Mouse (Mus musculus) limb, embryonic 12.5 days (tissue): ENCODE measurements at regions not wholly inside any gene's neighbourhood (a gene's known extent, or its start where the extent isn't known, plus 50 kb on each side); places are given as distances from the start of the nearest gene placed in this dataset.

Source experiments
- ATAC-seq: fragments of 200-750 bp; cut with Nextera tagmentation; 2 replicates; pipeline ENCODE4 v1.8.0; 2017; ENCODE audit warnings: low read depth, moderate TSS enrichment; ENCODE audit not compliant: insufficient number of reproducible peaks, insufficient read depth, low FRiP score, low TSS enrichment
- H3K27ac ChIP-seq: fragments of 300-500 bp; sonication (generic); 2 replicates; pipeline ENCODE4 v1.5.1; 2016; ENCODE audit warnings: mild to moderate bottlenecking, moderate library complexity
- H3K27me3 ChIP-seq: fragments of 300-500 bp; sonication (generic); 2 replicates; pipeline ENCODE4 v1.6.1; 2016; ENCODE audit warnings: mild to moderate bottlenecking, moderate library complexity
- H3K36me3 ChIP-seq: fragments of 300-500 bp; sonication (generic); 2 replicates; pipeline ENCODE4 v1.6.1; 2016; ENCODE audit warnings: mild to moderate bottlenecking, moderate library complexity
- H3K4me1 ChIP-seq: fragments of 300-500 bp; sonication (generic); replicated peaks from 2 replicates; pipeline ENCODE4 v1.6.1; 2016
- H3K4me2 ChIP-seq: fragments of 300-500 bp; sonication (generic); 2 replicates; pipeline ENCODE4 v1.6.1; 2016; ENCODE audit warnings: mild to moderate bottlenecking, moderate library complexity
- H3K4me3 ChIP-seq: fragments of 300-500 bp; sonication (generic); replicated peaks from 2 replicates; pipeline ENCODE4 v1.5.1; 2016; ENCODE audit warnings: mild to moderate bottlenecking
- H3K9ac ChIP-seq: fragments of 300-500 bp; sonication (generic); replicated peaks from 2 replicates; pipeline ENCODE4 v1.6.1; 2016; ENCODE audit warnings: mild to moderate bottlenecking, moderate library complexity
- H3K9me3 ChIP-seq: fragments of 300-500 bp; sonication (generic); 2 replicates; pipeline ENCODE4 v1.6.1; 2016; ENCODE audit warnings: mild to moderate bottlenecking, moderate library complexity
- WGBS: fragments of 180-500 bp; shearing (Covaris S2); methylation state at CpG from one replicate; pipeline ENCODE4 v1.1.7; 2016; 5-methylcytosine and 5-hydroxymethylcytosine counted together

GRCm38 (mm10) chr6:14632837-14633236, 122.2 kb downstream of the Ppp1r3a start:
- Histone ChIP-seq H3K9me3 (no peaks in the 10 kb centered on the region), H3K27me3 (no peaks in the 10 kb centered on the region), H3K4me3 (no peak overlapping the region), H3K4me1 (peaks cover 3% of the 10 kb centered on the region), H3K27ac (peak overlapping the region; percentile 67; the same call in 1 of the 2 replicates), H3K36me3 (no peaks in the 10 kb centered on the region), H3K4me2 (no peak overlapping the region), H3K9ac (no peak overlapping the region)
- WGBS: 56% methylated on average over 4 of the region's 4 CpGs
- ATAC-seq: peak; percentile 47; the same call in 1 of the 2 replicates

GRCm38 (mm10) chr6:14631719-14632445, 123.2 kb downstream of the Ppp1r3a start:
- no peaks in the 10 kb centered on the region for H3K9me3 ChIP-seq
- H3K9ac ChIP-seq: no peak overlapping the region
- H3K27me3 ChIP-seq: no peaks in the 10 kb centered on the region
- H3K4me1 ChIP-seq: peaks cover 3% of the 10 kb centered on the region
- H3K36me3 ChIP-seq: no peaks in the 10 kb centered on the region
- H3K4me3 ChIP-seq: no peak overlapping the region
- H3K27ac ChIP-seq: peak overlapping the region; percentile 74
- H3K4me2 ChIP-seq: no peak overlapping the region
- ATAC-seq: no peak
- WGBS: 39% methylated on average over 2 of the region's 2 CpGs

GRCm38 (mm10) chr6:14616629-14617028, 138.4 kb downstream of the Ppp1r3a start:
- 78% methylated on average over 3 of the region's 3 CpGs for WGBS
- Histone ChIP-seq H3K4me1 (no peaks in the 10 kb centered on the region), H3K9ac (no peak overlapping the region), H3K9me3 (no peaks in the 10 kb centered on the region), H3K4me2 (no peak overlapping the region), H3K27me3 (no peaks in the 10 kb centered on the region), H3K36me3 (no peaks in the 10 kb centered on the region), H3K27ac (no peak overlapping the region), H3K4me3 (no peak overlapping the region)
- no peak for ATAC-seq

DNA sequence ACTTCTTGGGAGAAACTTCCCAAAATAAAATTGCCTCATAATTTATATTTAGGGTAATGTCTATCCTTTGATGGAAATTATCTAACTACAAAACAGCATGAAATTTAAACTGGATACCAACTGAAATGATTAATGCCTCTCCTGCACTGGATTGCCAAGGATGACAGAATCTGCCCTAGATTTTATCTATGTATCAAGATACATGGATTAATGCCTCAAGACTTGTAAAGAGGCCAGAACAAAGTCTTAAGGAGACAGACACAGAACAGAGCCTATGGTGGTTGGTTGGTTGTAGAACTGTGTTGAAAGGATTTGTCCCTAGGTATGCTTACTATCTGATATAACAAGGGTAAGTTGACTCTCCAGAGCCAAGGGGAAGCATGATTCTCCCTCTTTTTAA, 147.0 kb downstream of the Ppp1r3a start:
- no peaks in the 10 kb centered on the region for H3K9me3 ChIP-seq
- no peak overlapping the region for H3K27ac ChIP-seq
- no peak overlapping the region for H3K9ac ChIP-seq
- no peak for ATAC-seq
- no peak overlapping the region for H3K4me3 ChIP-seq
- no peaks in the 10 kb centered on the region for H3K4me1 ChIP-seq
- no peaks in the 10 kb centered on the region for H3K36me3 ChIP-seq
- H3K4me2 ChIP-seq: no peak overlapping the region
- no peaks in the 10 kb centered on the region for H3K27me3 ChIP-seq

GRCm38 (mm10) chr6:14600543-14601249, 154.4 kb downstream of the Ppp1r3a start:
- H3K4me2 ChIP-seq: 0 out of 2 replicates have a peak overlapping the region, but pooled peaks have one; percentile 15
- no peak for ATAC-seq
- H3K4me3 ChIP-seq: no peak overlapping the region
- H3K9me3 ChIP-seq: no peaks in the 10 kb centered on the region
- 61% methylated on average over 13 of the region's 13 CpGs for WGBS
- peaks cover 9% of the 10 kb centered on the region; the same call in 1 of the 2 replicates for H3K4me1 ChIP-seq
- H3K36me3 ChIP-seq: no peaks in the 10 kb centered on the region
- no peak overlapping the region for H3K27ac ChIP-seq
- no peaks in the 10 kb centered on the region for H3K27me3 ChIP-seq
- no peak overlapping the region for H3K9ac ChIP-seq

GRCm38 (mm10) chr6:14596880-14597466, 158.1 kb downstream of the Ppp1r3a start:
- no peaks in the 10 kb centered on the region for H3K9me3 ChIP-seq
- H3K9ac ChIP-seq: no peak overlapping the region
- peaks cover 9% of the 10 kb centered on the region; the same call in 1 of the 2 replicates for H3K4me1 ChIP-seq
- WGBS: 73% methylated on average over 4 of the region's 4 CpGs
- H3K27me3 ChIP-seq: no peaks in the 10 kb centered on the region
- ATAC-seq: no peak; the same call in 1 of the 2 replicates
- H3K36me3 ChIP-seq: no peaks in the 10 kb centered on the region
- no peak overlapping the region for H3K4me2 ChIP-seq
- H3K27ac ChIP-seq: no peak overlapping the region
- H3K4me3 ChIP-seq: no peak overlapping the region

GRCm38 (mm10) chr6:14585827-14586226, 169.2 kb downstream of the Ppp1r3a start:
- no peaks in the 10 kb centered on the region for H3K36me3 ChIP-seq
- no peak for ATAC-seq
- no peaks in the 10 kb centered on the region for H3K9me3 ChIP-seq
- no peak overlapping the region for H3K9ac ChIP-seq
- no peak overlapping the region for H3K27ac ChIP-seq
- WGBS: 35% methylated on average over 1 of the region's 1 CpGs
- H3K4me2 ChIP-seq: no peak overlapping the region
- no peaks in the 10 kb centered on the region for H3K4me1 ChIP-seq
- no peaks in the 10 kb centered on the region for H3K27me3 ChIP-seq
- H3K4me3 ChIP-seq: no peak overlapping the region

DNA sequence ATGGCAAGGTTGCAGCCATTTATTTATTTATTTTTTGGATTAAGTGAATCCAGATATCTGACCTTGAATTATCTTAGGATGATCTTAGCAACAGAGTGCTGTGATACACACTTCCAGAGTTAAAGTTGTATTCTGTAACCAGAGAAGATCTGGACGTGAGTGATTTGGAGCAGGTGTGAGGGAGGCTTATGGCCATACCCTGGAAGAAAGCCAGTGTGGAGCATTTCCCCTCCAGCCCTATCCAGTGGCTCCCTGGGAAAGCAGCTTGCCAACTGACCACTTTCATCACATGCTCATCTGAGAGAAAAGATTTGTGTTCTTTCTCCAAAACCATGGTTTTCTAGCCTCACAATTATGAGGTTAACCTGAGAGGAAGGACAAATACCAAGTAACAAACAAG, 171.2 kb downstream of the Ppp1r3a start:
- no peak overlapping the region for H3K27ac ChIP-seq
- no peaks in the 10 kb centered on the region for H3K4me1 ChIP-seq
- no peak for ATAC-seq
- H3K4me3 ChIP-seq: no peak overlapping the region
- no peak overlapping the region for H3K9ac ChIP-seq
- H3K9me3 ChIP-seq: no peaks in the 10 kb centered on the region
- no peaks in the 10 kb centered on the region for H3K27me3 ChIP-seq
- no peaks in the 10 kb centered on the region for H3K36me3 ChIP-seq
- 29% methylated on average over 1 of the region's 1 CpGs for WGBS
- H3K4me2 ChIP-seq: no peak overlapping the region

DNA sequence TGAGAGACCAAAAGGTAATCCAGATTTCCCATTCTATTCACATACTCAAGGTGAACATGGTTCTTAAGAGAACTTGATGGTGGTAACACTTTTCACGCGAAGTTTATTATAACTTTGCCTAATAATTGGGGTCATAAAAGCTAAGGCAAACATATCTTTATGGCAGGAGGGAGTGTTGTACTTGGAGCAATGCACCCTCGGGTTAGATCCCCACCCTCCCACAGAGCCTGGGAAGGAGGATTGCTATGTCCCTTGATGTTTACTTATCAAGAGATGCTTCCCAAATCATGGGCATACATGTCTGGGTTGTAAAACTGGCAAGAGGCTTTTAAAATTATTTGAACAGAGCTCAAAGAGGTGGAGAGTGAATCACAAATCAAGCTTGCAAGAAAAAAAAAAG, 180.5 kb downstream of the Ppp1r3a start:
- no peaks in the 10 kb centered on the region for H3K4me1 ChIP-seq
- H3K4me2 ChIP-seq: no peak overlapping the region
- whole genome bisulfite sequencing: 65% methylated on average over 3 of the region's 3 CpGs
- H3K27ac ChIP-seq: no peak overlapping the region
- H3K4me3 ChIP-seq: no peak overlapping the region
- no peaks in the 10 kb centered on the region for H3K9me3 ChIP-seq
- ATAC-seq: no peak
- H3K9ac ChIP-seq: no peak overlapping the region
- no peaks in the 10 kb centered on the region for H3K36me3 ChIP-seq
- H3K27me3 ChIP-seq: no peaks in the 10 kb centered on the region

DNA sequence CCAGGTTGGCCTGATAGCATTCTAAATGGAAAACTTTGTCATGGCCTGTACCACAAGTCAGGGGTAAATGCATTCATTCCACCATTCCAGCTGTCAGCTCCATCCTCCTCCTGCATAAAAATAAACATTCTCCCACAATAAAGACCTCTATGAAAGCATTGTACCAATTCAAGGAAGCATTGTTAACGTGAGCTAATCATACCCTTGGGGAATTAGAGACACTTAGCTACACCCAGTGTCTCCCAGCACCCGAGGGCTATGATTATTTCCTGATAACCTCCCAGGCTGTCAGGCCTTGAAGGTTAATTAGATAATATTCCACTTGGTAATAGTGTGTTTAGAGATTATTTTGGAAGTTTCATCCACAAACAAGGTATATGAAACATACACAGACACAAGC, 182.1 kb downstream of the Ppp1r3a start:
- Histone ChIP-seq H3K4me1 (no peaks in the 10 kb centered on the region), H3K36me3 (no peaks in the 10 kb centered on the region), H3K27me3 (no peaks in the 10 kb centered on the region), H3K9me3 (no peaks in the 10 kb centered on the region), H3K27ac (no peak overlapping the region), H3K4me3 (no peak overlapping the region), H3K4me2 (no peak overlapping the region), H3K9ac (no peak overlapping the region)
- ATAC-seq: no peak
- 59% methylated on average over 2 of the region's 2 CpGs for WGBS

DNA sequence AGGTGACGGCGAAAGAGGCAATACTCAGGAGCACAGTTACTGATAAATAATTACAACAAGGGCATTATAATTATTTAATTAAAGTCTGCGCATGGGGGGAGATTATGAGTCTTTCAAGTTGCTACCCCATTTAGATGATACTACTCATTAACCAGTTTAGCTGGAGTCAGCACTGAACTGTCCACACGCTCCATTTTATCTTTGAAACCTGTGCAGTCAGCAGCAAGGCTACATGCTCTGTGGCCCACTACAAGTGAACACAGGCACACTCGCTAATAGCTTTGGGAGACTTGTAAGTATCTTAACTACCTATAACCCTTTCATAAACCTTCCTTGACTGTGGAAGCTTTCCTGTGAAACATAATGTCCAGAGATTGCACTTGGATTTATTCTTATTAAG, 214.7 kb downstream of the Ppp1r3a start:
- ATAC-seq: no peak
- no peaks in the 10 kb centered on the region for H3K36me3 ChIP-seq
- H3K27ac ChIP-seq: no peak overlapping the region
- no peak overlapping the region for H3K9ac ChIP-seq
- H3K4me2 ChIP-seq: no peak overlapping the region
- no peaks in the 10 kb centered on the region for H3K4me1 ChIP-seq
- H3K27me3 ChIP-seq: no peaks in the 10 kb centered on the region
- H3K9me3 ChIP-seq: no peaks in the 10 kb centered on the region
- 80% methylated on average over 5 of the region's 5 CpGs for WGBS
- no peak overlapping the region for H3K4me3 ChIP-seq
